Mouse (Mus musculus) left cerebral cortex, adult 6 months (tissue): ENCODE measurements around the gene Fos. TPM values are rescaled to one million over a fixed set of nuclear protein-coding genes. Genes with fewer than 3 reads are reported as not detected.

Experiments used
- long read RNA-seq, 2 experiments: library from polyadenylated mRNA; unstranded; transcript quantifications; one replicate each; pipeline ENCODE4 v2.0.0; 2019 to 2020
- polyA plus RNA-seq: library from polyadenylated mRNA; unstranded; fragments of <200 nt; fragmentation: Nextera tagmentation; gene quantifications from 2 replicates; pipeline ENCODE4 v1.2.3, GENCODE M21; 2021

The Fos gene
- 19.8 and 39.2 TPM in 2 replicates for polyA plus RNA-seq
- long read RNA-seq, experiment 1, transcript Fos-201 (4 exons, 2,108 nt) = major isoform, 70 of 111 reads
- long read RNA-seq, experiment 1, transcript Fos-203 (3 exons, 795 nt) = minor isoform, 27 of 111 reads
- long read RNA-seq, experiment 1, transcript Fos-204 (4 exons, 834 nt) = minor isoform, 7 of 111 reads
- long read RNA-seq, experiment 1, partial matches to known transcripts = 3 of 111 reads
- long read RNA-seq, experiment 1, other reads (novel, unspliced or antisense) = 4 of 111 reads
- long read RNA-seq, experiment 2, transcript Fos-201 (4 exons, 2,108 nt) = major isoform, 19 of 40 reads
- long read RNA-seq, experiment 2, partial matches to known transcripts = 13 of 40 reads
- long read RNA-seq, experiment 2, other reads (novel, unspliced or antisense) = 3 of 40 reads

DNA sequence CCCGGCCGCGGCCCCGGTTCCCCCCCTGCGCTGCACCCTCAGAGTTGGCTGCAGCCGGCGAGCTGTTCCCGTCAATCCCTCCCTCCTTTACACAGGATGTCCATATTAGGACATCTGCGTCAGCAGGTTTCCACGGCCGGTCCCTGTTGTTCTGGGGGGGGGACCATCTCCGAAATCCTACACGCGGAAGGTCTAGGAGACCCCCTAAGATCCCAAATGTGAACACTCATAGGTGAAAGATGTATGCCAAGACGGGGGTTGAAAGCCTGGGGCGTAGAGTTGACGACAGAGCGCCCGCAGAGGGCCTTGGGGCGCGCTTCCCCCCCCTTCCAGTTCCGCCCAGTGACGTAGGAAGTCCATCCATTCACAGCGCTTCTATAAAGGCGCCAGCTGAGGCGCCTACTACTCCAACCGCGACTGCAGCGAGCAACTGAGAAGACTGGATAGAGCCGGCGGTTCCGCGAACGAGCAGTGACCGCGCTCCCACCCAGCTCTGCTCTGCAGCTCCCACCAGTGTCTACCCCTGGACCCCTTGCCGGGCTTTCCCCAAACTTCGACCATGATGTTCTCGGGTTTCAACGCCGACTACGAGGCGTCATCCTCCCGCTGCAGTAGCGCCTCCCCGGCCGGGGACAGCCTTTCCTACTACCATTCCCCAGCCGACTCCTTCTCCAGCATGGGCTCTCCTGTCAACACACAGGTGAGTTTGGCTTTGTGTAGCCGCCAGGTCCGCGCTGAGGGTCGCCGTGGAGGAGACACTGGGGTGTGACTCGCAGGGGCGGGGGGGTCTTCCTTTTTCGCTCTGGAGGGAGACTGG is at the start of gene Fos:
Gene Fos (plus strand): TSS at position 410 of the 817 bp plus-strand sequence.

Other genes with a start within 250 kb of the Fos start
- gene Mlh3, start 203.3 kb upstream of the Fos start, polyA plus RNA-seq = 6.5 TPM in 2 replicates
- gene Acyp1, start 185.5 kb upstream of the Fos start, polyA plus RNA-seq = 81.9 and 94.4 TPM in 2 replicates
- 1.2 and 1.4 TPM in 2 replicates for gene Zc2hc1c, start 185.3 kb upstream of the Fos start, polyA plus RNA-seq
- gene Nek9, start 134.5 kb upstream of the Fos start, polyA plus RNA-seq = 2.5 and 3.7 TPM in 2 replicates
- 122 and 123 TPM in 2 replicates for gene Tmed10, start 99.0 kb upstream of the Fos start, polyA plus RNA-seq
- 0.80 and 1.5 TPM in 2 replicates for gene Jdp2, start 125.1 kb downstream of the Fos start, polyA plus RNA-seq
- gene Batf, start 212.8 kb downstream of the Fos start, polyA plus RNA-seq = 0.55 and 0.72 TPM in 2 replicates